Mouse (Mus musculus): ENCODE data around the gene Ccno. TPM values are rescaled to one million over a fixed set of nuclear protein-coding genes. Genes with fewer than 3 reads are reported as not detected.
A peak's percentile ranks its signal among the peaks of the same experiment; 100 is the strongest.

The Ccno gene
- 0.17 and 0.55 TPM in 2 replicates for polyA plus RNA-seq (2014; fragmentation: Nextera tagmentation; extraction: Ambion mirVana)

DNA sequence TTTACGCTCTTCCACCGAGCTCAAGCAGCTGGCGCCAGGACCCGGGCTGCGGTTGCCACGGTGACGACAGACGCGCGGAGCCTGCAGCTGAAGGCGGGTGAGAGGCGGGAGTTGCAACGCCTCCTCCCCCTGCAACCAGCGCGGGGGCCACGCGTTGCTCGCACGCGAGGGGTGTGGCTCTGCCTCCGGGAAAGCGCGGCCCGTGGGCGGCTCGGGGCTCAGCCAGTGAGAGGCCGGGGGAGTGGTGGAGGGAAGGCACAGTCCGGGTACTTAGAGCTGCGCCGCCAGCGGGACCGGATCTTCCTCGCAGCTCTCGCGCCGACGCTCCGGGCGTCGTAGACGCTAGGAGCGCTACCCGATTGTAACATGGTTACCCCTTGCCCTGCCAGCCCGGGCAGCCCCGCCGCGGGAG lies at the start of gene Ccno:
TSS of gene Ccno (plus strand) at position 271 of the 412 bp plus-strand sequence.
- Histone ChIP-seq H3K9ac (ENCODE audit: low read depth, low read length) (peak within 1 kb of the TSS; percentile 51), H3K36me3 (ENCODE audit: control insufficient read depth, insufficient read depth, low read length) (no peaks in the 10 kb centered on the region), H3K9me3 (ENCODE audit: control insufficient read depth, low read length) (no peaks in the 10 kb centered on the region), H3K27me3 (ENCODE audit: control insufficient read depth, insufficient read depth, low read length) (peaks cover 61% of the 10 kb centered on the region), H3K4me2 (replicated peaks; ENCODE audit: low read depth, low read length) (peak within 1 kb of the TSS; percentile 96), H3K4me3 (ENCODE audit: low read length) (peak within 1 kb of the TSS; percentile 53), H3K27ac (ENCODE audit: low read depth, low read length) (no peak within 1 kb of the TSS), H3K4me1 (ENCODE audit: control insufficient read depth, insufficient read depth, low read length) (peaks cover 30% of the 10 kb centered on the region)
- ATAC-seq (ENCODE audit: low FRiP score, low TSS enrichment): peak; percentile 96
- under 1% methylated on average over 45 of the region's 47 CpGs for WGBS

DNA sequence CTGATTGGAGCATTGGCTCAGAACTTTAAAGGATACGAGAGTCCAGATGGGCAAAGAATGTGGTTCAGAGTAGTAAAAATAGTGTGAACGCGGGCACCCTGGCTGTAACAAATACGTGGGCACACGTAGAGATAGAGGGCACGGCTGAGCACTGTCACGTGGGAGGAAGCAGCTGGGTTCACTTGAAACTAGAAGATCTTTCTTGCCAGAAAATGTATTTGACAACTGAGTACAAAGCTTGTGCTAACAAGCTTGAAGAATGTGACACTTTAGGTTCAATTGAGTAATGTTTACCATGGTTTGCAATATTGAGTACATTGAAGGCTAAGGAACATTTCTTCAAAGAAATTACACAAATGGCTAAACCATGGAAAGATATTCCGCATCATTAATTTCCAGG lies 49.5 kb upstream of the Ccno start:
- H3K36me3 ChIP-seq (ENCODE audit: control insufficient read depth, insufficient read depth, low read length): peaks cover 47% of the 10 kb centered on the region
- H3K4me3 ChIP-seq (ENCODE audit: low read length): no peak overlapping the region
- WGBS: 79% methylated on average over 8 of the region's 8 CpGs
- H3K27ac ChIP-seq (ENCODE audit: low read depth, low read length): no peak overlapping the region
- no peaks in the 10 kb centered on the region for H3K9me3 ChIP-seq (ENCODE audit: control insufficient read depth, low read length)
- H3K4me1 ChIP-seq (ENCODE audit: control insufficient read depth, insufficient read depth, low read length): no peaks in the 10 kb centered on the region
- no peak overlapping the region for H3K4me2 ChIP-seq (replicated peaks; ENCODE audit: low read depth, low read length)
- no peaks in the 10 kb centered on the region for H3K27me3 ChIP-seq (ENCODE audit: control insufficient read depth, insufficient read depth, low read length)
- H3K9ac ChIP-seq (ENCODE audit: low read depth, low read length): no peak overlapping the region
- no peak for ATAC-seq (ENCODE audit: low FRiP score, low TSS enrichment)

DNA sequence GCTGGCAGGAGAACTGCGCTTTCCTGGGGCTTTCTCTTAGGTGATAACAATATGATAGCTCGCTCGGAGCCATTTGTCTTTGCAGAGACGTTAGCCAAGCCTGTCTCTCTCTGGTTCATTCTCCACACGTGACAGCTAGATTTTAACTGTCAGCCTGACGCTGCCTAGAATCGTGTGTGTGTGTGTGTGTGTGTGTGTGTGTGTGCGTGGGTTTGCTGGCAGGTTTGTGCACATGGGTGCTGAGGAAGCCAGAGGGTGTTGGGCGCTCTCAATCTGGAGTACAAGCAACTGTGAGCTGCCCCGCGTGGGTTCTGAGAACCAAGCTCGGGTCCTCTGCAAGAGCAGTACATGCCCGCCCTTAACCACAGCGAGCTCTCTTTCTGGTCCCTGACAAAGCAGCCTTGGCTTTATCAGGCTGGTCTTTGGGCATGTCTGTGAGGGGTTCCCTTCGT lies 45.7 kb upstream of the Ccno start:
- H3K9me3 ChIP-seq (ENCODE audit: control insufficient read depth, low read length): no peaks in the 10 kb centered on the region
- H3K27me3 ChIP-seq (ENCODE audit: control insufficient read depth, insufficient read depth, low read length): no peaks in the 10 kb centered on the region
- WGBS: 65% methylated on average over 15 of the region's 15 CpGs
- H3K4me1 ChIP-seq (ENCODE audit: control insufficient read depth, insufficient read depth, low read length): no peaks in the 10 kb centered on the region
- H3K4me3 ChIP-seq (ENCODE audit: low read length): no peak overlapping the region
- ATAC-seq (ENCODE audit: low FRiP score, low TSS enrichment): no peak
- no peak overlapping the region for H3K27ac ChIP-seq (ENCODE audit: low read depth, low read length)
- no peak overlapping the region for H3K4me2 ChIP-seq (replicated peaks; ENCODE audit: low read depth, low read length)
- H3K9ac ChIP-seq (ENCODE audit: low read depth, low read length): no peak overlapping the region
- peaks cover 49% of the 10 kb centered on the region for H3K36me3 ChIP-seq (ENCODE audit: control insufficient read depth, insufficient read depth, low read length)

DNA sequence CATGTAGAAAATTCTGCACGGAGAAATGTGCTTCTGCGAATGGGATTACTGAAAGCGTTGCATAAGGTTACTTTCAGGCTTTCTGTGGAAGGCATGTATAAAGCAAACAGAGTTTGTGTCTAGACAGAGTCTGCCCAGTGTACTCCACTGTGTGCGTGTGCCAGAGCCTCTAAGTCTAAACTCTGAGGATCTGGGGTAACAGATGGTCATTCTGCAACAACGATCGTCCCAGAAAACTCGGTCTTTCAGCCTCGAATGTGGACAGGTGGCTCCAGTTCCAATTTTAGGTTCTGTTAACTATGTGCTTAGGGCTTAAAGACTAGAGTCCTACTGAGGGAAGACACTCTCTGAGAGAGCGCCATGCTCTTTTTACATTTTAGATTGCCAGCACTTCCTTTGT lies 42.3 kb upstream of the Ccno start:
- Histone ChIP-seq H3K4me2 (replicated peaks; ENCODE audit: low read depth, low read length) (no peak overlapping the region), H3K9me3 (ENCODE audit: control insufficient read depth, low read length) (no peaks in the 10 kb centered on the region), H3K27me3 (ENCODE audit: control insufficient read depth, insufficient read depth, low read length) (no peaks in the 10 kb centered on the region), H3K36me3 (ENCODE audit: control insufficient read depth, insufficient read depth, low read length) (peaks cover 55% of the 10 kb centered on the region), H3K4me3 (ENCODE audit: low read length) (no peak overlapping the region), H3K27ac (ENCODE audit: low read depth, low read length) (no peak overlapping the region), H3K4me1 (ENCODE audit: control insufficient read depth, insufficient read depth, low read length) (no peaks in the 10 kb centered on the region), H3K9ac (ENCODE audit: low read depth, low read length) (no peak overlapping the region)
- WGBS: 94% methylated on average over 9 of the region's 9 CpGs
- no peak for ATAC-seq (ENCODE audit: low FRiP score, low TSS enrichment)

DNA sequence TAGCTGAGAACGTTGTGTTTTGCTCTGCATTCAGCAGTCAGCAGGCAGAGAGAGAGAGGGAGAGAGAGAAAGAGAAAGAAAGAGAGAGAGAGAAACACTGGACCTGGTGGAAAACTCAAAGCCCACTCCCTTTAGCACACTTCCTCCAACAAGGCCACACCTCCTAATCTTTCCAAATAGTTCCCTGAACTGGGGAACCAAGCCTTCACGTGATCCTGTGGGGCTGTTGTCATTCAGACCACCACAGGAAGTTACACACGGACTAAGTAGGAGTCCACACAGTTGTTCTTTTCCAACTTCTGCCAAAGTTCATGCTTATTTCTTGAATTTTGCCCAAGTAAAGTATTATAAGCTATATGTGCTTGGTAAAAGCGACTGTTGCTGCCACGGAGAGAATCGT lies 41.7 kb upstream of the Ccno start:
- Histone ChIP-seq H3K9ac (ENCODE audit: low read depth, low read length) (no peak overlapping the region), H3K4me3 (ENCODE audit: low read length) (no peak overlapping the region), H3K27ac (ENCODE audit: low read depth, low read length) (no peak overlapping the region), H3K9me3 (ENCODE audit: control insufficient read depth, low read length) (no peaks in the 10 kb centered on the region), H3K4me2 (replicated peaks; ENCODE audit: low read depth, low read length) (no peak overlapping the region), H3K4me1 (ENCODE audit: control insufficient read depth, insufficient read depth, low read length) (no peaks in the 10 kb centered on the region), H3K27me3 (ENCODE audit: control insufficient read depth, insufficient read depth, low read length) (no peaks in the 10 kb centered on the region), H3K36me3 (ENCODE audit: control insufficient read depth, insufficient read depth, low read length) (peaks cover 55% of the 10 kb centered on the region)
- WGBS: 91% methylated on average over 6 of the region's 6 CpGs
- no peak for ATAC-seq (ENCODE audit: low FRiP score, low TSS enrichment)

DNA sequence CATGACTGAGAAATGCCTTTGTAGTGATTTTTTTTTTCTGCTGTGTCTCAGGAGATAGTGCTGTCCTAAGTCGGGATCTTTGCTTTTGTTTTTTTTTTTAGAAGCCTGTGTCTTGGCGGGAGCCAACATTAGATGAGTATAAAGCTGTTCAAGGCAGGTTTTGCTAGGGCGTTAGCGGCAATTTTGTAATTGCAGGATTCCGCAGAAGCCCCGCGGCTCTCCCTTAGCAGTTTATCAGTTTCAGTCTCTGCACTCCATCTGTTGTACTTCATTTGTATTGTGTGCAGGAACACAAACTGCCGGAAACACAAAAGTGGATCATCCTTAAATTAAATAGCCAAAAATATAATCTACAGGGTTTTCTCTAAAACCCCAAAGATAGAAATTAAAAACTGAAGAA lies 33.5 kb upstream of the Ccno start:
- Histone ChIP-seq H3K27me3 (ENCODE audit: control insufficient read depth, insufficient read depth, low read length) (no peaks in the 10 kb centered on the region), H3K4me1 (ENCODE audit: control insufficient read depth, insufficient read depth, low read length) (no peaks in the 10 kb centered on the region), H3K4me2 (replicated peaks; ENCODE audit: low read depth, low read length) (no peak overlapping the region), H3K9ac (ENCODE audit: low read depth, low read length) (no peak overlapping the region), H3K9me3 (ENCODE audit: control insufficient read depth, low read length) (no peaks in the 10 kb centered on the region), H3K36me3 (ENCODE audit: control insufficient read depth, insufficient read depth, low read length) (peaks cover 64% of the 10 kb centered on the region), H3K27ac (ENCODE audit: low read depth, low read length) (no peak overlapping the region), H3K4me3 (ENCODE audit: low read length) (no peak overlapping the region)
- no peak for ATAC-seq (ENCODE audit: low FRiP score, low TSS enrichment)
- WGBS: 90% methylated on average over 8 of the region's 8 CpGs

DNA sequence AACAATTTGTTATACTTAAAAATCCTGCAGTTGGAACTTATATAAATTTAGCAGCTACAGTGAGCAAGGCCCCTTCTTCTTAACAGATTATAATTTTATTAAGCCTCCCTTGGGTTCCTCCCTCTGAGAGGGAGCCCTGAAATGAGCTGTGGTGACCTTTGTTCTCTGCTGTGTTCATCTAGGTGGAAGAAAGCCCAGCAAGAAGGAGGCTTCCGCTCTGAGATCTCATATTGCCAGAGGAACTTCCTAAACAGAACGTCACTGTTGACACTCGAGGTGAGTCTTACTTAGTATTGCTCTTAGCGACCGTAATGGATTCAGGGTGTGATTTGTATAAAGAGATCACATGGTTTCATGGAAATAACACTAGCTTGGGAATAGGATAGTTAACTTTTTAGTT lies 24.5 kb upstream of the Ccno start:
- Histone ChIP-seq H3K4me1 (ENCODE audit: control insufficient read depth, insufficient read depth, low read length) (no peaks in the 10 kb centered on the region), H3K4me2 (replicated peaks; ENCODE audit: low read depth, low read length) (no peak overlapping the region), H3K27me3 (ENCODE audit: control insufficient read depth, insufficient read depth, low read length) (no peaks in the 10 kb centered on the region), H3K4me3 (ENCODE audit: low read length) (no peak overlapping the region), H3K9ac (ENCODE audit: low read depth, low read length) (no peak overlapping the region), H3K27ac (ENCODE audit: low read depth, low read length) (no peak overlapping the region), H3K36me3 (ENCODE audit: control insufficient read depth, insufficient read depth, low read length) (peaks cover 56% of the 10 kb centered on the region), H3K9me3 (ENCODE audit: control insufficient read depth, low read length) (no peaks in the 10 kb centered on the region)
- ATAC-seq (ENCODE audit: low FRiP score, low TSS enrichment): no peak
- WGBS: 47% methylated on average over 5 of the region's 5 CpGs

DNA sequence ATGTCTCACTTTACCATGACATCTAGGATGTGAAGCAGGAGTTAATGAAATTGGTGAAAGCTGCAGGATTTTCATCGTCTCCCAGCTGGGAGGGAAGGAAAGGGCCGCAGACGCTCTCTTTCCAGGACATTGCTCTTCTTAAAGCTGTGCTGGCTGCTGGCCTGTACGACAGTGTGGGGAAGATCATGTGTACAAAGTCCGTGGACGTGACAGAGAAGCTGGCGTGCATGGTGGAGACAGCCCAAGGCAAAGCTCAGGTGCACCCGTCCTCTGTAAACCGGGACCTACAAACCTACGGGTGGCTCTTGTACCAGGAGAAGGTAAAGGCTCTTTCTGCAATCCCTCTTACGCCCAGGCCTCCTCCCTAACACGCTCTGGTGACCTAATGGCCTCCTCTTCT lies 23.2 kb upstream of the Ccno start:
- ATAC-seq (ENCODE audit: low FRiP score, low TSS enrichment): no peak
- H3K27ac ChIP-seq (ENCODE audit: low read depth, low read length): no peak overlapping the region
- no peaks in the 10 kb centered on the region for H3K4me1 ChIP-seq (ENCODE audit: control insufficient read depth, insufficient read depth, low read length)
- no peak overlapping the region for H3K4me2 ChIP-seq (replicated peaks; ENCODE audit: low read depth, low read length)
- peaks cover 49% of the 10 kb centered on the region for H3K36me3 ChIP-seq (ENCODE audit: control insufficient read depth, insufficient read depth, low read length)
- no peak overlapping the region for H3K9ac ChIP-seq (ENCODE audit: low read depth, low read length)
- no peaks in the 10 kb centered on the region for H3K27me3 ChIP-seq (ENCODE audit: control insufficient read depth, insufficient read depth, low read length)
- WGBS: 80% methylated on average over 12 of the region's 12 CpGs
- H3K4me3 ChIP-seq (ENCODE audit: low read length): no peak overlapping the region
- H3K9me3 ChIP-seq (ENCODE audit: control insufficient read depth, low read length): no peaks in the 10 kb centered on the region

DNA sequence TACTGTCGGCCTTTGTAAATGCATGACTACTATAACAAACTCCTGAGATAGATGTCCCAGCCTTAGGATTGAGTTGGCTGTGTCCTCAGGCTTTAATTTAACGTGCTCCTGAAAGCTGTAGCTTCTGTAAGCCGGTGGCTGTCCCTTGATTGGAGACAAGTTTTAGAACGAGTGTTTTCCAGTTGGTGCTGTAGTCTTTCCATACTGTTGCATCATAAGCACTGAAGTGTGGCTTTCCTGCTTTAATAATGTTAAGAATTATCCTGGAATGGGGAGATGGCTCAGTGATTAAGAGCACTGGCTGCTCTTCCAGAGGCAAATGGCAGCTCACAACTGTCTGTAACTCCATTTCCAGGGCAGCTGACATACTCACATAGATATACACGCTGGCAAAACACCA lies 20.3 kb upstream of the Ccno start:
- H3K36me3 ChIP-seq (ENCODE audit: control insufficient read depth, insufficient read depth, low read length): peaks cover 40% of the 10 kb centered on the region

More for the DNA sequence above, 20.3 kb upstream of the Ccno start:
- Histone ChIP-seq H3K4me2 (replicated peaks; ENCODE audit: low read depth, low read length) (no peak overlapping the region), H3K9ac (ENCODE audit: low read depth, low read length) (no peak overlapping the region), H3K4me3 (ENCODE audit: low read length) (no peak overlapping the region), H3K27me3 (ENCODE audit: control insufficient read depth, insufficient read depth, low read length) (no peaks in the 10 kb centered on the region), H3K27ac (ENCODE audit: low read depth, low read length) (no peak overlapping the region), H3K9me3 (ENCODE audit: control insufficient read depth, low read length) (no peaks in the 10 kb centered on the region), H3K4me1 (ENCODE audit: control insufficient read depth, insufficient read depth, low read length) (no peaks in the 10 kb centered on the region)
- no peak for ATAC-seq (ENCODE audit: low FRiP score, low TSS enrichment)
- WGBS: 88% methylated on average over 5 of the region's 5 CpGs
